Mouse (Mus musculus): ENCODE data around the gene Tapt1.

- no peak for TF ChIP-seq GATA1 (IDR thresholded peaks at IDR 0.05; ENCODE audit: low read length)
- TF ChIP-seq TAL1 (IDR thresholded peaks at IDR 0.05; ENCODE audit: low read length): no peak
Measured at GRCm38 (mm10) chr5:44174046-44174445, 52.4 kb downstream of the Tapt1 start.

Data from erythroblast, embryonic 14.5 days (primary cell).